Mouse (Mus musculus) liver, adult 2 months (tissue): ENCODE data around the gene Usp31. TPM values are rescaled to one million over a fixed set of nuclear protein-coding genes. Genes with fewer than 3 reads are reported as not detected.

Experiments
- DNase-seq: peaks from one replicate; pipeline ENCODE4 v3.0.0-alpha.2; 2011; ENCODE audit warnings: low read depth, low spot score; ENCODE audit errors: extremely low read depth
- H3K27ac ChIP-seq: fragments of 200-500 bp; replicated peaks from 2 replicates; pipeline ENCODE4 v1.5.1; 2012; ENCODE audit warnings: low read depth, mild to moderate bottlenecking, control low read depth, inconsistent platforms, low read length; ENCODE audit not compliant: insufficient read depth
- H3K27me3 ChIP-seq: fragments of 200-500 bp; 2 replicates; pipeline ENCODE4 v1.6.1; 2012; ENCODE audit warnings: mild to moderate bottlenecking, moderate library complexity, low read length, inconsistent platforms; ENCODE audit not compliant: control insufficient read depth, insufficient read depth
- H3K36me3 ChIP-seq: fragments of 200-500 bp; 2 replicates; pipeline ENCODE4 v1.6.1; 2012; ENCODE audit warnings: low read length, inconsistent platforms; ENCODE audit not compliant: control insufficient read depth, insufficient read depth
- H3K4me1 ChIP-seq: fragments of 200-500 bp; 2 replicates; pipeline ENCODE4 v1.6.1; 2011; ENCODE audit warnings: low read length; ENCODE audit not compliant: control insufficient read depth, insufficient read depth
- H3K4me3 ChIP-seq: fragments of 200-500 bp; 2 replicates; pipeline ENCODE4 v1.5.1; 2011; ENCODE audit warnings: low read depth, mild to moderate bottlenecking, control low read depth, low read length, moderate library complexity; ENCODE audit not compliant: insufficient read depth
- H3K79me2 ChIP-seq: fragments of 200-500 bp; 2 replicates; pipeline ENCODE4 v1.6.1; 2012; ENCODE audit warnings: inconsistent platforms, mild to moderate bottlenecking, low read length, moderate library complexity; ENCODE audit not compliant: control insufficient read depth, insufficient read depth
- H3K9ac ChIP-seq: fragments of 200-500 bp; 2 replicates; pipeline ENCODE4 v1.6.1; 2012; ENCODE audit warnings: low read depth, mild to moderate bottlenecking, control low read depth, inconsistent platforms, low read length
- CTCF ChIP-seq: fragments of 200-500 bp; IDR thresholded peaks from 2 replicates; pipeline ENCODE4 v1.5.1; 2011; ENCODE audit warnings: low read depth, low read length, control low read depth
- POLR2A ChIP-seq: fragments of 200-500 bp; IDR thresholded peaks from 2 replicates; pipeline ENCODE4 v1.6.1; 2011; ENCODE audit warnings: low read length, control low read depth; ENCODE audit not compliant: insufficient read depth; ENCODE audit errors: extremely low read depth
- WGBS: fragments of 180-500 bp; shearing (Covaris S2); methylation state at CpG from one replicate; pipeline ENCODE4 v1.1.7; 2018; 5-methylcytosine and 5-hydroxymethylcytosine counted together
- polyA plus RNA-seq: library from polyadenylated mRNA; depleted of rRNA; stranded (reverse); fragments of >200 nt; gene quantifications from 2 replicates; pipeline ENCODE4 v1.2.3, GENCODE M21; 2012
- total RNA-seq: library from RNA; depleted of rRNA; stranded (reverse); fragments of >200 nt; gene quantifications from 2 replicates; pipeline ENCODE4 v1.2.3, GENCODE M21; 2014

Gene Usp31
- total and polyA plus RNA-seq, 2 experiments = 1.4 to 5.7 TPM

GRCm38 (mm10) chr7:121685140-121685984 is 21.7 kb downstream of the Usp31 start:
- DNase-seq = peak; percentile 28
- Histone ChIP-seq H3K4me3 (no peak overlapping the region), H3K36me3 (no peaks in the 10 kb centered on the region), H3K9ac (no peak overlapping the region), H3K4me1 (peaks cover 2% of the 10 kb centered on the region; the same call in 1 of the 2 replicates), H3K27me3 (no peaks in the 10 kb centered on the region), H3K27ac (no peak overlapping the region), H3K79me2 (peaks cover 2% of the 10 kb centered on the region; the same call in 1 of the 2 replicates)
- WGBS = 73% methylated on average over 5 of the region's 5 CpGs
- TF ChIP-seq CTCF = no peak
- TF ChIP-seq POLR2A = no peak

- Histone ChIP-seq H3K79me2 (peaks cover 2% of the 10 kb centered on the region; the same call in 1 of the 2 replicates), H3K36me3 (peaks cover 7% of the 10 kb centered on the region; the same call in 1 of the 2 replicates), H3K27ac (no peak overlapping the region), H3K4me1 (peaks cover 2% of the 10 kb centered on the region; the same call in 1 of the 2 replicates), H3K9ac (no peak overlapping the region), H3K27me3 (no peaks in the 10 kb centered on the region), H3K4me3 (no peak overlapping the region)
- no peak for DNase-seq
- TF ChIP-seq CTCF (no peak), POLR2A (no peak)
Measured at GRCm38 (mm10) chr7:121681191-121681590, 25.9 kb downstream of the Usp31 start.

GRCm38 (mm10) chr7:121677105-121677753 is 29.8 kb downstream of the Usp31 start:
- peaks cover under 1% of the 10 kb centered on the region; the same call in 1 of the 2 replicates for H3K79me2 ChIP-seq
- WGBS = 39% methylated on average over 4 of the region's 4 CpGs

GRCm38 (mm10) chr7:121660705-121661104 is 46.3 kb downstream of the Usp31 start:
- Histone ChIP-seq H3K79me2 (no peaks in the 10 kb centered on the region), H3K4me1 (no peaks in the 10 kb centered on the region), H3K36me3 (peaks cover 30% of the 10 kb centered on the region), H3K27ac (no peak overlapping the region), H3K27me3 (no peaks in the 10 kb centered on the region), H3K4me3 (no peak overlapping the region), H3K9ac (no peak overlapping the region)
- 86% methylated on average over 1 of the region's 1 CpGs for WGBS
- no peak for TF ChIP-seq POLR2A
- no peak for TF ChIP-seq CTCF
- no peak for DNase-seq

More at GRCm38 (mm10) chr7:121677105-121677753, 29.8 kb downstream of the Usp31 start:
- TF ChIP-seq CTCF (no peak), POLR2A (no peak)
- H3K4me1 ChIP-seq = no peaks in the 10 kb centered on the region; the same call in 1 of the 2 replicates
- no peak overlapping the region for H3K27ac ChIP-seq
- H3K27me3 ChIP-seq = no peaks in the 10 kb centered on the region
- no peak overlapping the region for H3K4me3 ChIP-seq
- peak; percentile 40 for DNase-seq
- H3K9ac ChIP-seq = no peak overlapping the region
- H3K36me3 ChIP-seq = peaks cover 17% of the 10 kb centered on the region; the same call in 1 of the 2 replicates

- no peak overlapping the region for H3K9ac ChIP-seq
- DNase-seq = no peak
- no peak overlapping the region for H3K4me3 ChIP-seq
- H3K79me2 ChIP-seq = no peaks in the 10 kb centered on the region
- H3K27ac ChIP-seq = no peak overlapping the region
- H3K4me1 ChIP-seq = no peaks in the 10 kb centered on the region
- 88% methylated on average over 7 of the region's 7 CpGs for WGBS
- peaks cover 22% of the 10 kb centered on the region; the same call in 1 of the 2 replicates for H3K36me3 ChIP-seq
- TF ChIP-seq POLR2A (no peak), CTCF (no peak)
- H3K27me3 ChIP-seq = no peaks in the 10 kb centered on the region
Measured at GRCm38 (mm10) chr7:121658866-121659265, 48.2 kb downstream of the Usp31 start.

- H3K9ac ChIP-seq = no peak overlapping the region
- peaks cover 35% of the 10 kb centered on the region for H3K36me3 ChIP-seq
- H3K27me3 ChIP-seq = no peaks in the 10 kb centered on the region
- H3K4me3 ChIP-seq = no peak overlapping the region
- TF ChIP-seq POLR2A = no peak
- TF ChIP-seq CTCF = no peak
- no peaks in the 10 kb centered on the region for H3K4me1 ChIP-seq
- WGBS = 97% methylated on average over 2 of the region's 2 CpGs
- H3K27ac ChIP-seq = no peak overlapping the region
- no peaks in the 10 kb centered on the region for H3K79me2 ChIP-seq
- DNase-seq = no peak
Measured at GRCm38 (mm10) chr7:121654675-121655074, 52.4 kb downstream of the Usp31 start.
